Mouse (Mus musculus): ENCODE results near the gene Morn5. TPM values are rescaled to one million over a fixed set of nuclear protein-coding genes. Genes with fewer than 3 reads are reported as not detected.

The Morn5 gene
- total and polyA plus RNA-seq, 3 experiments, result 0.81 to 1.3 TPM; not detected in 1

GRCm38 (mm10) chr2:36048164-36048563 lies 1.1 kb upstream of the Morn5 start:
- Histone ChIP-seq H3K9ac (ENCODE audit: control insufficient read depth, low read depth, low read length, poor library complexity, severe bottlenecking) (peak overlapping the region; percentile 94), H3K36me3 (ENCODE audit: control insufficient read depth in 1 of 2, insufficient read depth in 2 of 2, low read length in 2 of 2) (peaks cover 0 to 11% of the 10 kb centered on the region in 2 experiments; a peak in 3 of 4 replicates), H3K79me2 (ENCODE audit: control insufficient read depth, insufficient read depth, low read length, poor library complexity) (peaks cover 36% of the 10 kb centered on the region), H3K4me1 (ENCODE audit: control insufficient read depth in 1 of 2, insufficient read depth in 2 of 2, low read length in 2 of 2) (peaks cover 2 to 12% of the 10 kb centered on the region in 2 experiments; a peak in 3 of 4 replicates), H3K4me3 (ENCODE audit: control insufficient read depth in 1 of 2, insufficient read depth in 1 of 2, low read depth in 2 of 2, low read length in 2 of 2) (peak overlapping the region; percentile 83 to 97), H3K27ac (ENCODE audit: control insufficient read depth, low read depth, low read length) (no peak overlapping the region), H3K27me3 (ENCODE audit: control insufficient read depth in 1 of 2, insufficient read depth in 2 of 2, low read length in 2 of 2) (no peaks in the 10 kb centered on the region), H3K9me3 (replicated peaks; ENCODE audit: insufficient read depth, low read length) (no peaks in the 10 kb centered on the region)
- peak; percentile 50 for DNase-seq (ENCODE audit: low read depth, low spot score)
- TF ChIP-seq CHD2 (IDR thresholded peaks at IDR 0.05; ENCODE audit: low read length), result no peak
- TF ChIP-seq UBTF (IDR thresholded peaks at IDR 0.05; ENCODE audit: borderline replicate concordance, insufficient read depth, low read depth, low read length), result no peak
- TF ChIP-seq NELFE (IDR thresholded peaks at IDR 0.05; ENCODE audit: low read depth, low read length), result no peak
- TF ChIP-seq HCFC1 (IDR thresholded peaks at IDR 0.05; ENCODE audit: low read depth, low read length), result no peak
- TF ChIP-seq MYC (IDR thresholded peaks at IDR 0.05; ENCODE audit: low read depth, low read length), result no peak
- no peak for TF ChIP-seq POLR2A (IDR thresholded peaks at IDR 0.05; ENCODE audit: control insufficient read depth in 1 of 2, insufficient read depth in 1 of 2, low read depth in 1 of 2, low read length in 2 of 2, poor library complexity in 1 of 2)
- TF ChIP-seq ETS1 (IDR thresholded peaks at IDR 0.05; ENCODE audit: low read depth, low read length), result no peak
- no peak for TF ChIP-seq SMC3 (IDR thresholded peaks at IDR 0.05; ENCODE audit: low read depth, low read length)
- TF ChIP-seq POLR2AphosphoS2 (IDR thresholded peaks at IDR 0.05; ENCODE audit: low read length), result no peak
- no peak for TF ChIP-seq RCOR1 (IDR thresholded peaks at IDR 0.05; ENCODE audit: low read depth, low read length)
- TF ChIP-seq CHD1 (IDR thresholded peaks at IDR 0.05; ENCODE audit: low read depth, low read length), result no peak
- no peak for TF ChIP-seq KAT2A (conservative IDR thresholded peaks at IDR 0.05; ENCODE audit: low read depth, low read length)
- TF ChIP-seq MYB (IDR thresholded peaks at IDR 0.05; ENCODE audit: low read depth, low read length), result no peak
- TF ChIP-seq MXI1 (IDR thresholded peaks at IDR 0.05; ENCODE audit: low read depth, low read length), result no peak
- no peak for TF ChIP-seq TBP (IDR thresholded peaks at IDR 0.05; ENCODE audit: low read depth, low read length)
- TF ChIP-seq MAX (IDR thresholded peaks at IDR 0.05; ENCODE audit: low read length), result no peak
- no peak for TF ChIP-seq ZKSCAN1 (IDR thresholded peaks at IDR 0.05; ENCODE audit: low read depth, low read length)
- no peak for TF ChIP-seq JUND (IDR thresholded peaks at IDR 0.05; ENCODE audit: low read depth, low read length)
- no peak for TF ChIP-seq TCF12 (IDR thresholded peaks at IDR 0.05; ENCODE audit: low read depth, low read length)

- H3K4me3 ChIP-seq (ENCODE audit: control insufficient read depth in 1 of 2, insufficient read depth in 1 of 2, low read depth in 2 of 2, low read length in 2 of 2), result peak overlapping the region; percentile 83 to 97
- H3K9me3 ChIP-seq (replicated peaks; ENCODE audit: insufficient read depth, low read length), result no peaks in the 10 kb centered on the region
- H3K9ac ChIP-seq (ENCODE audit: control insufficient read depth, low read depth, low read length, poor library complexity, severe bottlenecking), result peak overlapping the region; percentile 21; the same call in 1 of the 2 replicates
- H3K27ac ChIP-seq (ENCODE audit: control insufficient read depth, low read depth, low read length), result no peak overlapping the region
- peaks cover 2 to 12% of the 10 kb centered on the region in 2 experiments; a peak in 3 of 4 replicates for H3K4me1 ChIP-seq (ENCODE audit: control insufficient read depth in 1 of 2, insufficient read depth in 2 of 2, low read length in 2 of 2)
- peaks cover 0 to 11% of the 10 kb centered on the region in 2 experiments; a peak in 3 of 4 replicates for H3K36me3 ChIP-seq (ENCODE audit: control insufficient read depth in 1 of 2, insufficient read depth in 2 of 2, low read length in 2 of 2)
- DNase-seq (ENCODE audit: low read depth, low spot score), result no peak
- peaks cover 30% of the 10 kb centered on the region for H3K79me2 ChIP-seq (ENCODE audit: control insufficient read depth, insufficient read depth, low read length, poor library complexity)
- no peaks in the 10 kb centered on the region for H3K27me3 ChIP-seq (ENCODE audit: control insufficient read depth in 1 of 2, insufficient read depth in 2 of 2, low read length in 2 of 2)
- TF ChIP-seq ZNF384 (IDR thresholded peaks at IDR 0.05; ENCODE audit: low read depth, low read length) (no peak), POLR2A (IDR thresholded peaks at IDR 0.05; ENCODE audit: control insufficient read depth in 1 of 2, insufficient read depth in 1 of 2, low read depth in 1 of 2, low read length in 2 of 2, poor library complexity in 1 of 2) (no peak), ZKSCAN1 (IDR thresholded peaks at IDR 0.05; ENCODE audit: low read depth, low read length) (no peak), TAL1 (IDR thresholded peaks at IDR 0.05; ENCODE audit: low read length) (no peak), RCOR1 (IDR thresholded peaks at IDR 0.05; ENCODE audit: low read depth, low read length) (no peak), MEF2A (IDR thresholded peaks at IDR 0.05; ENCODE audit: extremely low read depth, insufficient replicate concordance, low read depth, low read length, poor library complexity, severe bottlenecking) (no peak), ZMIZ1 (IDR thresholded peaks at IDR 0.05; ENCODE audit: low read depth, low read length) (no peak), CTCF (IDR thresholded peaks at IDR 0.05 in 2 of 3, conservative IDR thresholded peaks at IDR 0.05 in 1 of 3; ENCODE audit: control insufficient read depth in 1 of 3, insufficient read depth in 1 of 3, low read depth in 2 of 3, low read length in 3 of 3, poor library complexity in 1 of 3, severe bottlenecking in 1 of 3) (no peak), TBP (IDR thresholded peaks at IDR 0.05; ENCODE audit: low read depth, low read length) (no peak), NRF1 (IDR thresholded peaks at IDR 0.05; ENCODE audit: insufficient read depth, low read depth, low read length, poor library complexity, severe bottlenecking) (no peak), CHD2 (IDR thresholded peaks at IDR 0.05; ENCODE audit: low read length) (no peak), MYB (IDR thresholded peaks at IDR 0.05; ENCODE audit: low read depth, low read length) (no peak), EP300 (IDR thresholded peaks at IDR 0.05; ENCODE audit: low read depth in 1 of 2, low read length in 2 of 2) (no peak), ZC3H11A (IDR thresholded peaks at IDR 0.05; ENCODE audit: low read depth, low read length) (no peak), TCF12 (IDR thresholded peaks at IDR 0.05; ENCODE audit: low read depth, low read length) (no peak), MAFK (IDR thresholded peaks at IDR 0.05; ENCODE audit: borderline replicate concordance, low read depth, low read length) (no peak), GATA1 (IDR thresholded peaks at IDR 0.05; ENCODE audit: low read depth, low read length) (no peak), USF2 (IDR thresholded peaks at IDR 0.05; ENCODE audit: borderline replicate concordance in 1 of 2, insufficient read depth in 1 of 2, low read depth in 1 of 2, low read length in 2 of 2) (no peak), BHLHE40 (IDR thresholded peaks at IDR 0.05; ENCODE audit: borderline replicate concordance, low read depth, low read length) (no peak)
Observed at GRCm38 (mm10) chr2:36049567-36049954, 303 bp downstream of the Morn5 start.
